Mouse (Mus musculus): ENCODE results near the gene Zfp978.
"Not testable (repeated sequence)": the region's sequence is repeated elsewhere in the genome, so short reads cannot be mapped to it uniquely, and the experiment has no call there.

Gene Zfp978

GRCm38 (mm10) chr4:147361003-147361402 lies at the start of gene Zfp978:
TSS of gene Zfp978 (plus strand) at chr4:147361303.
- not testable (repeated sequence) for DNase-seq (ENCODE audit: low spot score in 2 of 2)

GRCm38 (mm10) chr4:147335036-147335690 lies 25.9 kb upstream of the Zfp978 start:
- not testable (repeated sequence) for DNase-seq (ENCODE audit: low spot score in 2 of 2)

GRCm38 (mm10) chr4:147335691-147336367 lies 25.3 kb upstream of the Zfp978 start:
- not testable (repeated sequence) for DNase-seq (ENCODE audit: low spot score in 2 of 2)

- peak in 1 of 2 experiments; percentile 22 for DNase-seq (ENCODE audit: low spot score in 2 of 2)
Measured at GRCm38 (mm10) chr4:147336368-147337195, 24.5 kb upstream of the Zfp978 start.

- not testable (repeated sequence) for DNase-seq (ENCODE audit: low spot score in 2 of 2)
Measured at GRCm38 (mm10) chr4:147337520-147337919, 23.6 kb upstream of the Zfp978 start.

- no peak for DNase-seq (ENCODE audit: low spot score in 2 of 2)
Measured at GRCm38 (mm10) chr4:147338032-147338610, 23.0 kb upstream of the Zfp978 start.

GRCm38 (mm10) chr4:147338706-147339105 lies 22.4 kb upstream of the Zfp978 start:
- DNase-seq (ENCODE audit: low spot score in 2 of 2): not testable (repeated sequence)

GRCm38 (mm10) chr4:147339601-147340219 lies 21.4 kb upstream of the Zfp978 start:
- DNase-seq (ENCODE audit: low spot score in 2 of 2): peak in 1 of 2 experiments; percentile 38

- not testable (repeated sequence) for DNase-seq (ENCODE audit: low spot score in 2 of 2)
Measured at GRCm38 (mm10) chr4:147340236-147340635, 20.9 kb upstream of the Zfp978 start.

GRCm38 (mm10) chr4:147340876-147341275 lies 20.2 kb upstream of the Zfp978 start:
- DNase-seq (ENCODE audit: low spot score in 2 of 2): not testable (repeated sequence)

GRCm38 (mm10) chr4:147343042-147343908 lies 17.8 kb upstream of the Zfp978 start:
- DNase-seq (ENCODE audit: low spot score in 2 of 2): peak in 1 of 2 experiments; percentile 41

- DNase-seq (ENCODE audit: low spot score in 2 of 2): not testable (repeated sequence)
Measured at GRCm38 (mm10) chr4:147345061-147345554, 16.0 kb upstream of the Zfp978 start.

GRCm38 (mm10) chr4:147346361-147347035 lies 14.6 kb upstream of the Zfp978 start:
- not testable (repeated sequence) for DNase-seq (ENCODE audit: low spot score in 2 of 2)

- DNase-seq (ENCODE audit: low spot score in 2 of 2): not testable (repeated sequence)
Measured at GRCm38 (mm10) chr4:147347300-147347699, 13.8 kb upstream of the Zfp978 start.

GRCm38 (mm10) chr4:147347880-147348279 lies 13.2 kb upstream of the Zfp978 start:
- DNase-seq (ENCODE audit: low spot score in 2 of 2): not testable (repeated sequence)

- not testable (repeated sequence) for DNase-seq (ENCODE audit: low spot score in 2 of 2)
Measured at GRCm38 (mm10) chr4:147348401-147348800, 12.7 kb upstream of the Zfp978 start.

GRCm38 (mm10) chr4:147348906-147349686 lies 12.0 kb upstream of the Zfp978 start:
- peak in 1 of 2 experiments; percentile 44 for DNase-seq (ENCODE audit: low spot score in 2 of 2)

- DNase-seq (ENCODE audit: low spot score in 2 of 2): peak in 1 of 2 experiments; percentile 22
Measured at GRCm38 (mm10) chr4:147349687-147350415, 11.3 kb upstream of the Zfp978 start.

Measured in spleen, postnatal 10 days (tissue).